Mouse (Mus musculus): Measurements from ENCODE around the gene Rragd. TPM values are rescaled to one million over a fixed set of nuclear protein-coding genes. Genes with fewer than 3 reads are reported as not detected.

Gene Rragd
- 31.1 and 31.8 TPM in 2 replicates for polyA plus RNA-seq (2012; rRNA removed)

GRCm38 (mm10) chr4:32982716-32983175 lies at the start of gene Rragd:
TSS of gene Rragd (plus strand) at chr4:32983037.

GRCm38 (mm10) chr4:32950356-32951034 lies 32.3 kb upstream of the Rragd start, which contains the start of gene Ankrd6:
TSS of gene Ankrd6 (minus strand) at chr4:32950841.

GRCm38 (mm10) chr4:33031195-33031960 lies 48.5 kb downstream of the Rragd start, which contains the start of gene Ube2j1:
TSS of gene Ube2j1 (plus strand) at chr4:33031416.

GRCm38 (mm10) chr4:33062981-33063380 lies 80.1 kb downstream of the Rragd start, which contains the start of gene Gabrr2:
TSS of gene Gabrr2 (plus strand) at chr4:33062999.

Other genes with a start within 250 kb of the Rragd start
- gene Lyrm2, start 182.8 kb upstream of the Rragd start, polyA plus RNA-seq (2012; rRNA removed): 86.1 and 92.4 TPM in 2 replicates
- gene Ankrd6, start 32.2 kb upstream of the Rragd start, polyA plus RNA-seq (2012; rRNA removed): 14.6 and 15.0 TPM in 2 replicates
- gene Ube2j1, start 48.4 kb downstream of the Rragd start, polyA plus RNA-seq (2012; rRNA removed): 45.0 and 48.5 TPM in 2 replicates
- 0.37 and 0.58 TPM in 2 replicates for gene Gabrr2, start 80.0 kb downstream of the Rragd start, polyA plus RNA-seq (2012; rRNA removed)
- 0.40 and 0.49 TPM in 2 replicates for gene Gabrr1, start 149.5 kb downstream of the Rragd start, polyA plus RNA-seq (2012; rRNA removed)
- 4.8 and 4.9 TPM in 2 replicates for gene Pm20d2, start 206.7 kb downstream of the Rragd start, polyA plus RNA-seq (2012; rRNA removed)
- gene Srsf12, start 226.0 kb downstream of the Rragd start, polyA plus RNA-seq (2012; rRNA removed): 48.0 and 48.4 TPM in 2 replicates

All from central nervous system, embryonic 18 days (tissue).